Mouse (Mus musculus) bone marrow macrophage, adult 2 months (primary cell): Measurements from ENCODE around the gene Larp1b. TPM values are rescaled to one million over a fixed set of nuclear protein-coding genes. Genes with fewer than 3 reads are reported as not detected.

ENCODE experiments used
- H3K27ac ChIP-seq: 2 replicates; pipeline ENCODE4 v1.5.1; 2012; ENCODE audit warnings: low read depth, low read length; ENCODE audit not compliant: insufficient read depth
- H3K4me1 ChIP-seq: 2 replicates; pipeline ENCODE4 v1.6.1; 2012; ENCODE audit warnings: low read length; ENCODE audit not compliant: control insufficient read depth, insufficient read depth
- H3K4me3 ChIP-seq: 2 replicates; pipeline ENCODE4 v1.5.1; 2012; ENCODE audit warnings: mild to moderate bottlenecking, low read length, moderate library complexity; ENCODE audit not compliant: insufficient read depth
- CTCF ChIP-seq: IDR thresholded peaks from 2 replicates; pipeline ENCODE4 v1.5.1; 2012; ENCODE audit warnings: low read depth, mild to moderate bottlenecking, low read length, moderate library complexity
- POLR2A ChIP-seq: IDR thresholded peaks from 2 replicates; pipeline ENCODE4 v1.6.1; 2012; ENCODE audit warnings: mild to moderate bottlenecking, low read depth, low read length, borderline replicate concordance
- polyA plus RNA-seq: library from polyadenylated mRNA; stranded (reverse); fragments of >200 nt; gene quantifications from 2 replicates; pipeline ENCODE4 v1.2.4, GENCODE M21; 2012; ENCODE audit not compliant: missing spikeins, insufficient read depth, insufficient read length

Larp1b gene
- polyA plus RNA-seq, 1 experiment: 7.9 TPM

- no peak for TF ChIP-seq CTCF
- no peak for TF ChIP-seq POLR2A
- Histone ChIP-seq H3K27ac (no peak overlapping the region), H3K4me3 (no peak overlapping the region), H3K4me1 (no peaks in the 10 kb centered on the region)
Observed at GRCm38 (mm10) chr3:41047838-41048237, 98.2 kb downstream of the Larp1b start.

DNA sequence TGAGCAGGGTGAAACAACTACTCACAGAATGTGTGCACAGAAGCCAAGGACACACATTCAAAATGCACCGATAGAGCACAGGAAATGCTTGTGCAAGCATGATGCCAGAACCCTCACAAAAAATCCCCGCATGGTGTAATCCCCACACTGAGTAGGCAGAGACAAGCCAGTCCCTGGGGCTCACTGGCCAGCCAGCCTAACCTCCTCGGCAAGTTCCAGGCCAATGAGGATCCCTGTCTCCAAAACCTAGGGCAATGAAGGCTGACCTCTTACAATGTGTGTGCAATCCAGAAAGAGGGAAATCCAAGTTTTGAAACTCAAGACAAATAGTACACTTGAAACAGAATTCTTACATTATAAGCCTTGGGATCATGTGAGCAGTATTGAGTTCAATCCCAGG lies 103.7 kb downstream of the Larp1b start:
- no peak for TF ChIP-seq POLR2A
- no peak for TF ChIP-seq CTCF
- H3K4me1 ChIP-seq: no peaks in the 10 kb centered on the region
- H3K4me3 ChIP-seq: no peak overlapping the region
- H3K27ac ChIP-seq: no peak overlapping the region

DNA sequence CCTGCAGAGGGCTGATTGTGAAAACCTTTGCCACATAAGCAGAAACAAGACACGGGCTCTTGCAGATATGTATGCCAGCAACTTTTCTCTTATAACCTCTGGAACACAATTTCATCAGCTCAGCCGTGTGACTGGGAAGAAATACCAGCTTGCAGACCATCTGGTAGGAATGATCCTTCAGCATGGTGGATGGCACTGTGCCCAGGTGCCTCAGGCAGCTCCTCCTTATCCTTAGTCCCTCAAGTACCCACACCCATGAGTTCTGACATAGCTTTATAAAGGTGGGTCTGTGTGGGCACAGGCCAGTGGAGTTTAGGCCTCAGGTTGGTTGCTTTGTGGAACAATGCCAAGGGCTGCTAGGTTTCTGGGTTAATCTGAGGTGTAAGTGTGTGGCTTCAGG lies 108.8 kb downstream of the Larp1b start:
- H3K4me1 ChIP-seq: no peaks in the 10 kb centered on the region
- TF ChIP-seq POLR2A: no peak
- no peak for TF ChIP-seq CTCF
- H3K27ac ChIP-seq: no peak overlapping the region
- H3K4me3 ChIP-seq: no peak overlapping the region

GRCm38 (mm10) chr3:41059249-41059648 lies 109.6 kb downstream of the Larp1b start:
- Histone ChIP-seq H3K4me3 (no peak overlapping the region), H3K4me1 (no peaks in the 10 kb centered on the region), H3K27ac (no peak overlapping the region)
- TF ChIP-seq CTCF (no peak), POLR2A (no peak)

DNA sequence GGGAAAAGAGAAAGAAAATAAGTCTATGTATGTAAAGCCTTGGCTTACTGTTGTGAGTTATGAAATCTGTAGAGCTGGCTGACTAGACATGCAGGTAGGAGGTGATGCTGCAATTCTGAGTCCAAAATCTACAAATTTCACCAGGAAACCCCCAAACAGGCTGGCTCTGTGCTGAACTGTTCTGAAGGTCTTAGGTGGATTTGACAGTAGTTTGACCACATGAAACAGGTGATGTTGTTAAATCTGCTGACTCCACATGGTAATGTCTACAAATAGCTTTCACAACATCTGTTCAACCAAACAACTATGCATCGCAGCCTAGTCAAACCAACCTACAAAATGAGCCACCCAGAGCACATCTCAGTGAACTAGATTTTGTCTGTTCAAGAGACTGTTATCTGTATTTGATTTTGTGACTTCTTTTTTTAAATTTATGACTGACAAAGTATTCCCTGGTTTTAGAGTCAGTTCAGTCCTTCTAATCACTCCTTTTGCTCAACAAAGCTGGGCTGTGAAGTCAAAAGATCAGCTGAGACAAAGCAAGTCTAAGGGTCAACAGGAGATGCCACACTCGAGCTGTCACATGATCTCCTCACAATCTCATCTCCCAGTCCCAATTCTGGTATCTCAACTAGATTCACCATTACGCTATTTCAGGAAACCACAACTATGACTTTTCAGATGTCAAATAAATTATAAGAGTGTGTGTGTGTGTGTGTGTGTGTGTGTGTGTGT lies 112.4 kb downstream of the Larp1b start:
- Histone ChIP-seq H3K27ac (no peak overlapping the region), H3K4me1 (no peaks in the 10 kb centered on the region), H3K4me3 (no peak overlapping the region)
- TF ChIP-seq CTCF: no peak

DNA sequence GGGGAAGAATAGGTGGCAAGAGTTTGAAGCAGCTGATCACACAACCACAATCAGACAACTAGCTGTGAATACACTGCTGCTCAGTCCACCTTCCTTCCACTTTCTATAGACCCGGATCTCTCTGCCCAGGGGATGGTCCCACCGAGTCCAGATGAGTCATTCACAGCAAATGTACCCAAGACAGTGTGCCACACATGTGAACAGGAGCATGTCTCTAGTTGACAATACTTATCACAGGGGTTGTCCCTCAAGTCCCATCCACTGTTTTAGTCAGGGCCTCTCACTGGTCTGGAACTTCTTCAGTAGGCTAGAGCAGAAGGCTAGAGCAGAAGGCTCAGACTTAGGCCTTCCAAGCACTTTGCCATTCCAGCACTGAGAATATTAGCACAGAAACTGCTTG lies 113.1 kb downstream of the Larp1b start:
- Histone ChIP-seq H3K27ac (no peak overlapping the region), H3K4me3 (no peak overlapping the region)
- TF ChIP-seq CTCF: no peak
- no peak for TF ChIP-seq POLR2A

GRCm38 (mm10) chr3:41065320-41065719 lies 115.7 kb downstream of the Larp1b start:
- Histone ChIP-seq H3K4me3 (no peak overlapping the region), H3K27ac (no peak overlapping the region), H3K4me1 (no peaks in the 10 kb centered on the region)
- TF ChIP-seq CTCF (no peak), POLR2A (no peak)

More for the DNA sequence above, 113.1 kb downstream of the Larp1b start:
- no peaks in the 10 kb centered on the region for H3K4me1 ChIP-seq

DNA sequence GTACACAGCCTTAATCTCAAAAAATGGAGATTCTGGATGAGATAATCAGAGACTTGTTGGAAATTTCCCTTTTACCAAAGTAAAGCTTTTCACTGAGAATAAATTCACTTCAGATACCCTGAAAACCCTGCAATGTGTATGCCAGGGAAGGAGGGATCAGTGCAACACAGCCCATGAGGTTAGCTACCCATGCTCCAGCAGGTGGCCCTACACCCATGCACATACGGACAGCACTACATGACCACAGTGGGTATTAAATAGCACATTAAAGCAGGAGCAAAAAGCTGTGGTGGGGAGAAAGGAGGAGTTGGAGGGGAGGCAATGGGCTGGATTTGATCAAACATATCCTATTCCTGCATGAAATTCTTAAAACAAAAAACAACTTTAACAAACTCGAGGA lies 120.9 kb downstream of the Larp1b start:
- TF ChIP-seq CTCF: no peak
- no peak for TF ChIP-seq POLR2A
- peaks cover 7% of the 10 kb centered on the region; the same call in 1 of the 2 replicates for H3K4me1 ChIP-seq
- H3K27ac ChIP-seq: no peak overlapping the region
- no peak overlapping the region for H3K4me3 ChIP-seq

DNA sequence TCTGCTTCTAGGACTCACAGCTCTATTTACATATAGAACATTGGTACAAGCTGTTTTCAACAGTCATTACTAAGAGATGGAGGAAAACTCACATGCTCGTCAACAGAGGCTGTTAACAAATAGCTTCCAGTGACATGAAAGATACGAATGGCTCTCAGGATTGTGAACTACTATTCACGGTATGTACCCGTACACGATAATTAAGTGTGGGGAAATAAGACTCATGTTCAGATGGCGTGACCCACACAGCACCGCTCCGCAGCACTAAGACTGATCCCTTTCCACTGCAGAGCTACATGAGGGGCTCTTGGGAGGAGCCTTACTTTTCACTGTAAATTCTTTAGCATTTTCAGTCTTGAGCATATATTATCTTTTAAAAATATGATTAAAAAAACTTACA lies 125.7 kb downstream of the Larp1b start:
- TF ChIP-seq CTCF (no peak), POLR2A (no peak)
- Histone ChIP-seq H3K27ac (no peak overlapping the region), H3K4me1 (peaks cover 15% of the 10 kb centered on the region), H3K4me3 (no peak overlapping the region)

DNA sequence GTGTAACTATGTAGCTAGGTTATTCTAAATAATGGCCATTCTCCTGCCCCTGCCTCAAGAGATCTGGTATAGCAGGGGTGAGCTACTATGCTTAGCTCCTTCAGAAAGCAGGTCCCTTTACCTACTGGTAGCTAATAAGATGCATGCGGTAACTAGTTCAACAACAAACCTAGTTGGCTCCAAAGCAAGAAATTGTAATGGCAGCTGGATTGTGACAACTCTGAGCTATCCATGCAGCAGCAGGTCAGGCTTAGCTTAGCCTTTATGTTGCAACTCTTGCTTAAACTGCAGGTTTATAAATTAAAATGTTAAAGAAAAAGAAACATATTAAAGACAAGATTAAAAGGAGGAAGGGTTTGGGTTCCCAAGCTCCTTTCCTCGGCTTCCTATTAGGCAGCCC lies 129.0 kb downstream of the Larp1b start:
- no peak for TF ChIP-seq POLR2A
- TF ChIP-seq CTCF: no peak
- Histone ChIP-seq H3K27ac (no peak overlapping the region), H3K4me3 (no peak overlapping the region)

More for the DNA sequence above, 129.0 kb downstream of the Larp1b start:
- peaks cover 19% of the 10 kb centered on the region for H3K4me1 ChIP-seq
